Mouse (Mus musculus) bone marrow macrophage, adult 2 months (primary cell): Measurements from ENCODE around the gene Mettl8.

ENCODE experiments used
- CTCF ChIP-seq: IDR thresholded peaks from 2 replicates; pipeline ENCODE4 v1.5.1; 2012; ENCODE audit warnings: low read depth, mild to moderate bottlenecking, low read length, moderate library complexity
- POLR2A ChIP-seq: IDR thresholded peaks from 2 replicates; pipeline ENCODE4 v1.6.1; 2012; ENCODE audit warnings: mild to moderate bottlenecking, low read depth, low read length, borderline replicate concordance

GRCm38 (mm10) chr2:70944511-70945305 is 110.7 kb downstream of the Mettl8 start:
- TF ChIP-seq CTCF: no peak
- TF ChIP-seq POLR2A: no peak
